Mouse (Mus musculus): ENCODE data around the gene Qtrt2. TPM values are rescaled to one million over a fixed set of nuclear protein-coding genes. Genes with fewer than 3 reads are reported as not detected.

The Qtrt2 gene
- total and polyA plus RNA-seq, 3 experiments: 52.1 to 108 (median 60.0) TPM

GRCm38 (mm10) chr16:43931502-43931901 is 4.9 kb upstream of the Qtrt2 start:
- no peaks in the 10 kb centered on the region for H3K27me3 ChIP-seq (replicated peaks)
- no peak for TF ChIP-seq PAX5 (IDR thresholded peaks at IDR 0.05; ENCODE audit: low read length)
- TF ChIP-seq MAX (IDR thresholded peaks at IDR 0.05; ENCODE audit: low read length): no peak
- TF ChIP-seq ZMIZ1 (IDR thresholded peaks at IDR 0.05; ENCODE audit: low read depth, low read length): no peak
- no peak for TF ChIP-seq KAT2A (IDR thresholded peaks at IDR 0.05; ENCODE audit: insufficient replicate concordance, low read length)
- no peak for TF ChIP-seq RCOR1 (conservative IDR thresholded peaks at IDR 0.05; ENCODE audit: low read depth, low read length)
- TF ChIP-seq MYC (IDR thresholded peaks at IDR 0.05; ENCODE audit: low read depth, low read length): no peak
- TF ChIP-seq NELFE (IDR thresholded peaks at IDR 0.05; ENCODE audit: low read depth, low read length): no peak
- TF ChIP-seq UBTF (IDR thresholded peaks at IDR 0.05; ENCODE audit: low read depth, low read length): no peak
- no peak for TF ChIP-seq CTCF (conservative IDR thresholded peaks at IDR 0.05 in 1 of 2, IDR thresholded peaks at IDR 0.05 in 1 of 2; ENCODE audit: low read depth in 2 of 2, low read length in 2 of 2)
- no peak for TF ChIP-seq RAD21 (IDR thresholded peaks at IDR 0.05; ENCODE audit: low read depth, low read length)
- TF ChIP-seq POLR2A (IDR thresholded peaks at IDR 0.05; ENCODE audit: low read depth, low read length): no peak
- no peak for TF ChIP-seq MEF2A (IDR thresholded peaks at IDR 0.05; ENCODE audit: borderline replicate concordance, low read depth, low read length)
- no peak for TF ChIP-seq IRF4 (IDR thresholded peaks at IDR 0.05; ENCODE audit: low read depth, low read length)
- TF ChIP-seq ETS1 (conservative IDR thresholded peaks at IDR 0.05; ENCODE audit: low read depth, low read length): no peak
- in situ Hi-C loops (cut with MboI; ENCODE audit: low pct_ligation_motif_present, low pct_unique_long_range_greater_than_20kb, low sequenced_read_pairs) (no loop called here), dilution Hi-C loops (cut with MboI; ENCODE audit: extremely low pct_ligation_motif_present, extremely low pct_unique_long_range_greater_than_20kb, low sequenced_read_pairs) (no loop called here)
- H3K4me2 ChIP-seq (ENCODE audit: insufficient read depth, low read depth, poor library complexity, severe bottlenecking): no peak overlapping the region
- peaks cover 0 to 44% of the 10 kb centered on the region in 2 experiments for H3K36me3 ChIP-seq (replicated peaks in 1 of 2; ENCODE audit: control insufficient read depth in 1 of 2, insufficient read depth in 1 of 2, low read length in 1 of 2)
- H3K4me1 ChIP-seq (ENCODE audit: control insufficient read depth in 1 of 2, insufficient read depth in 2 of 2): no peaks in the 10 kb centered on the region
- DNase-seq (ENCODE audit: extremely low read depth): no peak
- no peak overlapping the region for H3K27ac ChIP-seq (ENCODE audit: insufficient read depth, low read depth)
- H3K9ac ChIP-seq (ENCODE audit: insufficient read depth, low read depth): no peak overlapping the region
- H3K4me3 ChIP-seq (replicated peaks in 1 of 3; ENCODE audit: low read depth in 2 of 3, low read length in 2 of 3, poor library complexity in 1 of 3): no peak overlapping the region
- no peaks in the 10 kb centered on the region for H3K79me2 ChIP-seq (replicated peaks; ENCODE audit: control insufficient read depth, extremely low read depth, insufficient read depth, poor library complexity, severe bottlenecking)
- no peaks in the 10 kb centered on the region for H3K9me3 ChIP-seq (replicated peaks; ENCODE audit: low read length)

- no peaks in the 10 kb centered on the region for H3K4me1 ChIP-seq (ENCODE audit: control insufficient read depth in 1 of 2, insufficient read depth in 2 of 2)
- no peaks in the 10 kb centered on the region for H3K79me2 ChIP-seq (replicated peaks; ENCODE audit: control insufficient read depth, extremely low read depth, insufficient read depth, poor library complexity, severe bottlenecking)
- no peak overlapping the region for H3K9ac ChIP-seq (ENCODE audit: insufficient read depth, low read depth)
- DNase-seq (ENCODE audit: extremely low read depth): no peak
- peaks cover 0 to 47% of the 10 kb centered on the region in 2 experiments for H3K36me3 ChIP-seq (replicated peaks in 1 of 2; ENCODE audit: control insufficient read depth in 1 of 2, insufficient read depth in 1 of 2, low read length in 1 of 2)
- no peaks in the 10 kb centered on the region for H3K27me3 ChIP-seq (replicated peaks)
- in situ Hi-C loops (cut with MboI; ENCODE audit: low pct_ligation_motif_present, low pct_unique_long_range_greater_than_20kb, low sequenced_read_pairs): no loop called here
- no peak overlapping the region for H3K27ac ChIP-seq (ENCODE audit: insufficient read depth, low read depth)
- TF ChIP-seq ZMIZ1 (IDR thresholded peaks at IDR 0.05; ENCODE audit: low read depth, low read length): no peak
- TF ChIP-seq GABPA (IDR thresholded peaks at IDR 0.05; ENCODE audit: insufficient replicate concordance, low read depth, low read length): no peak
- no peak for TF ChIP-seq E2F4 (IDR thresholded peaks at IDR 0.05; ENCODE audit: insufficient replicate concordance, low read depth, low read length)
- no peak for TF ChIP-seq HCFC1 (IDR thresholded peaks at IDR 0.05; ENCODE audit: low read depth, low read length)
- no peak for TF ChIP-seq SIN3A (IDR thresholded peaks at IDR 0.05; ENCODE audit: low read length)
- no peak for TF ChIP-seq TCF12 (IDR thresholded peaks at IDR 0.05; ENCODE audit: low read depth, low read length)
- no peak for TF ChIP-seq IRF4 (IDR thresholded peaks at IDR 0.05; ENCODE audit: low read depth, low read length)
- no peak for TF ChIP-seq ZNF384 (IDR thresholded peaks at IDR 0.05; ENCODE audit: low read depth, low read length)
- dilution Hi-C loops (cut with MboI; ENCODE audit: extremely low pct_ligation_motif_present, extremely low pct_unique_long_range_greater_than_20kb, low sequenced_read_pairs): no loop called here
- H3K9me3 ChIP-seq (replicated peaks; ENCODE audit: low read length): no peaks in the 10 kb centered on the region
- no peak overlapping the region for H3K4me2 ChIP-seq (ENCODE audit: insufficient read depth, low read depth, poor library complexity, severe bottlenecking)
- no peak overlapping the region for H3K4me3 ChIP-seq (replicated peaks in 1 of 3; ENCODE audit: low read depth in 2 of 3, low read length in 2 of 3, poor library complexity in 1 of 3)
Observed at GRCm38 (mm10) chr16:43930577-43930976, 4.0 kb upstream of the Qtrt2 start.
